Mouse (Mus musculus) liver, embryonic 16.5 days (tissue): ENCODE results near the gene Ercc1. TPM values are rescaled to one million over a fixed set of nuclear protein-coding genes. Genes with fewer than 3 reads are reported as not detected.

Source experiments
- ATAC-seq: fragments of 200-750 bp; cut with Nextera tagmentation; 2 replicates; pipeline ENCODE4 v1.8.0; 2017; ENCODE audit warnings: low read depth, mild to moderate bottlenecking, moderate number of reproducible peaks, moderate library complexity
- H3K27ac ChIP-seq: fragments of 300-500 bp; sonication (generic); 2 replicates; pipeline ENCODE4 v1.5.1; 2014; ENCODE audit warnings: mild to moderate bottlenecking, low read length
- H3K27me3 ChIP-seq: fragments of 300-500 bp; sonication (generic); 2 replicates; pipeline ENCODE4 v1.6.1; 2014; ENCODE audit warnings: low read depth, low read length, mixed read lengths; ENCODE audit not compliant: control insufficient read depth, insufficient read depth
- H3K36me3 ChIP-seq: fragments of 300-500 bp; sonication (generic); 2 replicates; pipeline ENCODE4 v1.6.1; 2014; ENCODE audit warnings: mild to moderate bottlenecking; ENCODE audit not compliant: control insufficient read depth, insufficient read depth
- H3K4me1 ChIP-seq: fragments of 300-500 bp; sonication (generic); 2 replicates; pipeline ENCODE4 v1.6.1; 2014; ENCODE audit warnings: low read depth, low read length, mixed read lengths; ENCODE audit not compliant: control insufficient read depth
- H3K4me2 ChIP-seq: fragments of 300-500 bp; sonication (generic); 2 replicates; pipeline ENCODE4 v1.6.1; 2014; ENCODE audit warnings: low read depth, low read length, mixed read lengths
- H3K4me3 ChIP-seq: fragments of 300-500 bp; sonication (generic); 2 replicates; pipeline ENCODE4 v1.5.1; 2014; ENCODE audit warnings: low read depth, mild to moderate bottlenecking, low read length
- H3K9ac ChIP-seq: fragments of 300-500 bp; sonication (generic); 2 replicates; pipeline ENCODE4 v1.6.1; 2014; ENCODE audit warnings: low read depth, low read length
- H3K9me3 ChIP-seq: fragments of 300-500 bp; sonication (generic); replicated peaks from 2 replicates; pipeline ENCODE4 v1.6.1; 2016; ENCODE audit warnings: low read length; ENCODE audit not compliant: control insufficient read depth
- WGBS: fragments of 180-500 bp; shearing (Covaris S2); extraction: QIAGEN DNeasy Blood & Tissue Kit; methylation state at CpG from one replicate; pipeline ENCODE4 v1.1.7; 2014; ENCODE audit not compliant: insufficient replicate concordance; 5-methylcytosine and 5-hydroxymethylcytosine counted together
- microRNA counts: library from miRNA; unstranded; fragments of <30 nt; microRNA quantifications from one replicate; lab custom pipeline; 2016
- microRNA-seq: library from miRNA; unstranded; fragments of <30 nt; microRNA quantifications from one replicate; pipeline ENCODE4, GENCODE M21; 2016
- polyA plus RNA-seq: library from polyadenylated mRNA; unstranded; fragments of >200 nt; fragmentation: Nextera tagmentation; extraction: Ambion mirVana; gene quantifications from 2 replicates; pipeline ENCODE4 v1.2.1, GENCODE M21; 2015

Ercc1 gene
- polyA plus RNA-seq, 1 experiment from 2014 or later = 14.5 TPM

DNA sequence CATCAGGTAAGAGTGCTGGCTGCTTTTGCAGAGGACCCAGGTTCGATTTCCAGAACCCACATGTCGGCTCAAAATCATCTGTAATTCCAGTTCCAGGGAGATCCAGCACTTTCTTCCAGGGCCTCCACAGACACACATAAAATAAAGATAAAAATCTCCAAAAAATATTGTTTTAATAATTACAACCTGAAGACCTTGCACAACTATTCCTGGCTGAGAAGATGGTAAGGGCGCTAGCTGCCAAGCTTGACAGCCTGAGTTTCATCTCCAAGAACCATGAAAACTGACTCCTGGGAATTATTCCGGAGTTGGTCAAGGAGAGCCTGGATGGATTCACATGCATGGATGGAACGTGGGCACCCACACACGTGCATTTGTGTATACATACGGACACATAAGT lies 59.9 kb downstream of the Ercc1 start, which contains the start of gene Ckm:
Gene Ckm (plus strand): TSS at position 301 of the 400 bp plus-strand sequence.
- Histone ChIP-seq H3K27me3 (peaks cover 39% of the 10 kb centered on the region), H3K4me2 (peak within 1 kb of the TSS; percentile 85), H3K27ac (no peak within 1 kb of the TSS), H3K36me3 (no peaks in the 10 kb centered on the region), H3K4me1 (peaks cover 15% of the 10 kb centered on the region), H3K9ac (peak within 1 kb of the TSS; percentile 20; the same call in 1 of the 2 replicates), H3K4me3 (peak within 1 kb of the TSS; percentile 62), H3K9me3 (peaks cover 7% of the 10 kb centered on the region)
- ATAC-seq = no peak
- 37% methylated on average over 7 of the region's 7 CpGs for WGBS

DNA sequence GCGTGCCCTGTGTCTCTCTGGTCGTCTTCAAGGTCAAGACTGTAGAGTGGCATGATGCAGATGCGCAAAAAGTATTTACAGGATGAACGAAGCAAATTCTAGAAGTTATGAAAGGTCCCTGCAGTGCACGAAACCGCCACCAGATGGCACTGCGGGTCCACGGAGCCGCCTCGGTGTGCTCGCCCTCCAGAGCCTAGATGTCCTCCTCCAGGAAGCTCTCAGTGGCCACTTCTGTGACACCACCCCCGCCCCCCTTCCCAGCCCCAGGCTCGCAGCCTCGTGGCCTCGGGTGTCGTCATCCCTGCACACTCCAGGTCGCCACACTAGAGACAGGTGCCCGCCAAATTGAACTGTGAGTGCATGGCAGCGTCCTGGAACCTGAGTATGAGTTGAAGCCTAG lies 60.8 kb downstream of the Ercc1 start:
- ATAC-seq = peak; percentile 40
- H3K4me3 ChIP-seq = no peak overlapping the region
- peaks cover 37% of the 10 kb centered on the region for H3K27me3 ChIP-seq
- no peak overlapping the region for H3K27ac ChIP-seq
- H3K36me3 ChIP-seq = no peaks in the 10 kb centered on the region
- H3K4me2 ChIP-seq = no peak overlapping the region
- H3K4me1 ChIP-seq = peaks cover 10% of the 10 kb centered on the region
- WGBS = 3% methylated on average over 19 of the region's 19 CpGs
- H3K9ac ChIP-seq = no peak overlapping the region
- H3K9me3 ChIP-seq = peaks cover 7% of the 10 kb centered on the region

MicroRNAs within 50 kb of the gene (microRNA counts, 519-probe panel; counts per million panel counts)
- microRNA mmu-miR-343 (lab: Ali Mortazavi, UCI) = 60.7 counts per million

Small RNAs within 50 kb of the gene (microRNA-seq; reads per million reads assigned to microRNA genes)
- gene Mir343 = not detected

Other genes with a start within 250 kb of the Ercc1 start
- 0.11 and 0.12 TPM in 2 replicates for gene Gm4969, start 226.4 kb upstream of the Ercc1 start, polyA plus RNA-seq
- 4.7 and 5.2 TPM in 2 replicates for gene Fbxo46, start 224.9 kb upstream of the Ercc1 start, polyA plus RNA-seq
- 3.9 and 4.0 TPM in 2 replicates for gene Qpctl, start 195.5 kb upstream of the Ercc1 start, polyA plus RNA-seq
- gene Snrpd2, start 195.1 kb upstream of the Ercc1 start, polyA plus RNA-seq = 47.9 and 54.4 TPM in 2 replicates
- gene Gipr, start 178.7 kb upstream of the Ercc1 start, polyA plus RNA-seq = 0.99 and 2.1 TPM in 2 replicates
- gene Eml2, start 168.4 kb upstream of the Ercc1 start, polyA plus RNA-seq = 4.0 and 5.0 TPM in 2 replicates
- 0.49 and 0.60 TPM in 2 replicates for gene Gpr4, start 132.2 kb upstream of the Ercc1 start, polyA plus RNA-seq
- gene Opa3, start 116.4 kb upstream of the Ercc1 start, polyA plus RNA-seq = 13.2 and 14.3 TPM in 2 replicates
- gene Vasp, start 73.0 kb upstream of the Ercc1 start, polyA plus RNA-seq = 32.8 and 33.0 TPM in 2 replicates
- 0.11 TPM in 1 of 2 replicates, not detected in the other for gene Ppm1n, start 64.7 kb upstream of the Ercc1 start, polyA plus RNA-seq
- 2.9 and 4.1 TPM in 2 replicates for gene Rtn2, start 62.2 kb upstream of the Ercc1 start, polyA plus RNA-seq
- not detected in 2 replicates for gene Fosb, start 34.7 kb upstream of the Ercc1 start, polyA plus RNA-seq
- 6.8 TPM in 2 replicates for gene Cd3eap, start 14.7 kb downstream of the Ercc1 start, polyA plus RNA-seq
- 0.57 and 0.85 TPM in 2 replicates for gene Ppp1r13l, start 15.0 kb downstream of the Ercc1 start, polyA plus RNA-seq
- gene Ercc2, start 37.2 kb downstream of the Ercc1 start, polyA plus RNA-seq = 5.9 and 6.2 TPM in 2 replicates
- 0.34 and 0.51 TPM in 2 replicates for gene Klc3, start 59.3 kb downstream of the Ercc1 start, polyA plus RNA-seq
- gene Ckm, start 60.0 kb downstream of the Ercc1 start, polyA plus RNA-seq = 27.9 and 65.4 TPM in 2 replicates
- 0.99 and 1.3 TPM in 2 replicates for gene Mark4, start 114.0 kb downstream of the Ercc1 start, polyA plus RNA-seq
- gene Exoc3l2, start 118.6 kb downstream of the Ercc1 start, polyA plus RNA-seq = 0.54 and 0.55 TPM in 2 replicates
- gene Bloc1s3, start 163.6 kb downstream of the Ercc1 start, polyA plus RNA-seq = 0.65 and 0.72 TPM in 2 replicates
- gene Trappc6a, start 163.6 kb downstream of the Ercc1 start, polyA plus RNA-seq = 37.2 and 37.4 TPM in 2 replicates
- gene Nkpd1, start 173.1 kb downstream of the Ercc1 start, polyA plus RNA-seq = not detected in 2 replicates
- gene Ppp1r37, start 218.3 kb downstream of the Ercc1 start, polyA plus RNA-seq = 9.5 and 11.3 TPM in 2 replicates
- gene Zfp296, start 232.5 kb downstream of the Ercc1 start, polyA plus RNA-seq = 0.48 and 0.59 TPM in 2 replicates
- 71.1 and 74.2 TPM in 2 replicates for gene Gemin7, start 232.8 kb downstream of the Ercc1 start, polyA plus RNA-seq